Mouse (Mus musculus): Measurements from ENCODE around the gene Creb1. TPM values are rescaled to one million over a fixed set of nuclear protein-coding genes. Genes with fewer than 3 reads are reported as not detected.
"Not testable (repeated sequence)": the region's sequence is repeated elsewhere in the genome, so short reads cannot be mapped to it uniquely, and the experiment has no call there.

Gene Creb1
- polyA plus RNA-seq, 1 experiment from 2014 or later = 8.6 TPM

DNA sequence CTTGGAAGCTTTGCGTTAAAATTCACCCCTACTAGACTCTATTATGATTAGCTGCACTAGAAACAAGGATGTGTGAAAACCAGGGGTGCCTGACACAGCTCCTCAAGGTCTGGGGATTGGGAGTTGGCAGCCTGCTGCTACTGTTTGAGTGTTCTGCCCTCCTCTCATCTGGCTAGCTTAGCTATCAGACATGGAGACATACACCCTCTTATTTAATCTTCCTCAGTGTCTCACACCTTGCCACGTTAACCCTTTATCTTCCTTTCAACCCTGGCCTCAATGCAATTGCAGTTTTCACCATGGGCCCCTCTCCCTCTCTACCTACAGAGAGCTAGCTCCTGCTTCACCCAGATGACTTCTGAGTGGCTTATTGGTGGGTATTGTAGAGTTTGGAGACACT, 103.2 kb downstream of the Creb1 start:
- no peak for ATAC-seq
- Histone ChIP-seq H3K36me3 (ENCODE audit: control insufficient read depth, insufficient read depth) (no peaks in the 10 kb centered on the region), H3K4me3 (ENCODE audit: low read depth, low read length) (no peak overlapping the region), H3K27ac (ENCODE audit: low read depth, low read length) (no peak overlapping the region), H3K4me1 (replicated peaks; ENCODE audit: control insufficient read depth, insufficient read depth, low read length) (0 out of 2 replicates have a peak, but pooled peaks cover 3% of the 10 kb centered on the region), H3K27me3 (replicated peaks; ENCODE audit: control insufficient read depth, insufficient read depth, low read length) (no peaks in the 10 kb centered on the region), H3K4me2 (replicated peaks; ENCODE audit: low read depth) (no peak overlapping the region), H3K9me3 (ENCODE audit: control insufficient read depth) (no peaks in the 10 kb centered on the region), H3K9ac (ENCODE audit: low read depth, low read length) (no peak overlapping the region)
- 42% methylated on average over 2 of the region's 2 CpGs for WGBS
- no peak for TF ChIP-seq CTCF (IDR thresholded peaks at IDR 0.05; ENCODE audit: low read depth)

DNA sequence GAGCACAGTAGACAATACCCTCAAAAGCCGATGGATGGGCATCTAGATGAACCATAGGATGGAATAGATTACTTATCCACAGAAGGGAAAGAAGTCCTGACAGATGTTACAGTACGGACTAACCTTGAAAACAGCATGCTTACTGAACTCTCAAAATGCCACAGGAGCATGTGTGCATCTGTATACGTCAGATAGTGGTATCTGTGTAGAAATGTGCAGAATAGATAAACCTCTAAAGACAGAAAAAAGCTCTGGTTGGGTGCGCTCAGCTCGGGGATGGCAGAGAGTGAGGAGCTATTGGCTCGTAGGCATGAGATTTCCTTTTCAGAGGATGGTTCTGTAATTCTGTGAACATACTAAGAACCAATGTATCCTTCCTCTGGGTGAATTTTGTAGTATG, 106.8 kb downstream of the Creb1 start:
- H3K4me2 ChIP-seq (replicated peaks; ENCODE audit: low read depth) = no peak overlapping the region
- no peaks in the 10 kb centered on the region for H3K9me3 ChIP-seq (ENCODE audit: control insufficient read depth)
- no peak overlapping the region for H3K9ac ChIP-seq (ENCODE audit: low read depth, low read length)
- no peaks in the 10 kb centered on the region for H3K4me1 ChIP-seq (replicated peaks; ENCODE audit: control insufficient read depth, insufficient read depth, low read length)
- WGBS = 89% methylated on average over 6 of the region's 6 CpGs
- H3K27me3 ChIP-seq (replicated peaks; ENCODE audit: control insufficient read depth, insufficient read depth, low read length) = no peaks in the 10 kb centered on the region
- no peak overlapping the region for H3K4me3 ChIP-seq (ENCODE audit: low read depth, low read length)
- no peak for ATAC-seq
- H3K27ac ChIP-seq (ENCODE audit: low read depth, low read length) = no peak overlapping the region
- no peak for TF ChIP-seq CTCF (IDR thresholded peaks at IDR 0.05; ENCODE audit: low read depth)
- no peaks in the 10 kb centered on the region for H3K36me3 ChIP-seq (ENCODE audit: control insufficient read depth, insufficient read depth)

DNA sequence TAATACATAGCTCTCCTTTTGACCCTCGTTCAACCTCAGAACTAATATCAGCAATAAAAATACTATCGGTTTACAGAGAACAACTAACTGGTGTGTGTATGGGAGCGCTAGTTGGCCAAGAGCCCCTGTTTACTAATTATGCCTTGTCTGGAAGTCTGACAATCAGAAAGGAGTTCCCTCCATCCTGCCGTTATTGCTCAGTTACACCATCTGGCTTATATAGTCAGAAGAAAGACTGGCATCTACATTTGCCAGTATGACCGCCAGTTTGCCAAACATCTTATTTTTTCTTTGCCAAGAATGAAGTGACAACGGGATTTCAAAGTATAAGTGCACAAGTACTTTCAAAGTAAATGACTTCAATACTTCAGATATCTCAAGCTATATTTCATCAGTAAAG, 108.6 kb downstream of the Creb1 start:
- Histone ChIP-seq H3K4me2 (replicated peaks; ENCODE audit: low read depth) (no peak overlapping the region), H3K9ac (ENCODE audit: low read depth, low read length) (no peak overlapping the region), H3K27me3 (replicated peaks; ENCODE audit: control insufficient read depth, insufficient read depth, low read length) (no peaks in the 10 kb centered on the region), H3K4me3 (ENCODE audit: low read depth, low read length) (no peak overlapping the region), H3K9me3 (ENCODE audit: control insufficient read depth) (no peaks in the 10 kb centered on the region), H3K27ac (ENCODE audit: low read depth, low read length) (no peak overlapping the region), H3K4me1 (replicated peaks; ENCODE audit: control insufficient read depth, insufficient read depth, low read length) (no peaks in the 10 kb centered on the region), H3K36me3 (ENCODE audit: control insufficient read depth, insufficient read depth) (no peaks in the 10 kb centered on the region)
- 87% methylated on average over 6 of the region's 6 CpGs for WGBS
- TF ChIP-seq CTCF (IDR thresholded peaks at IDR 0.05; ENCODE audit: low read depth) = no peak
- no peak for ATAC-seq

DNA sequence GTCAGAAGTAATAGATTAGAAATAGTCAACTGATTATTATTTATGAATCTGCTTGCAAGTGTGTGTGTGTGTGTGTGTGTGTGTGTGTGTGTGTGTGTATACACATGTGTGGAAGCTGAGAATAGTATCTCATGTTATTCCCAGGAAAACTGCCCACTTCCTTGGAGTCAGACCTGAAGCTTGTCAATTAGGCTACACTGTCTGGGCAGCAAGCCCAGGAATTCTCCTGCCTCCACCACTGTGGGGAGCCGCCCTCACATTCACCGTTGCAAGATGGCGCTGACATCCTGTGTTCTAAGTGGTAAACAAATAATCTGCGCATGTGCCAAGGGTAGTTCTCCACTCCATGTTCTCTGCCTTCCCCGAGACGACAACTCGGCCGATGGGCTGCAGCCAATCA, 110.1 kb downstream of the Creb1 start:
- not testable (repeated sequence) for H3K4me3 ChIP-seq (ENCODE audit: low read depth, low read length); H3K27ac ChIP-seq (ENCODE audit: low read depth, low read length); H3K9me3 ChIP-seq (ENCODE audit: control insufficient read depth); H3K9ac ChIP-seq (ENCODE audit: low read depth, low read length); H3K4me2 ChIP-seq (replicated peaks; ENCODE audit: low read depth); ATAC-seq; H3K4me1 ChIP-seq (replicated peaks; ENCODE audit: control insufficient read depth, insufficient read depth, low read length); H3K36me3 ChIP-seq (ENCODE audit: control insufficient read depth, insufficient read depth); H3K27me3 ChIP-seq (replicated peaks; ENCODE audit: control insufficient read depth, insufficient read depth, low read length)
- WGBS = 90% methylated on average over 8 of the region's 8 CpGs

- H3K9ac ChIP-seq (ENCODE audit: low read depth, low read length) = no peak overlapping the region
- no peaks in the 10 kb centered on the region for H3K9me3 ChIP-seq (ENCODE audit: control insufficient read depth)
- H3K27me3 ChIP-seq (replicated peaks; ENCODE audit: control insufficient read depth, insufficient read depth, low read length) = no peaks in the 10 kb centered on the region
- no peak for TF ChIP-seq CTCF (IDR thresholded peaks at IDR 0.05; ENCODE audit: low read depth)
- WGBS = 91% methylated on average over 3 of the region's 3 CpGs
- no peaks in the 10 kb centered on the region for H3K36me3 ChIP-seq (ENCODE audit: control insufficient read depth, insufficient read depth)
- H3K4me1 ChIP-seq (replicated peaks; ENCODE audit: control insufficient read depth, insufficient read depth, low read length) = no peaks in the 10 kb centered on the region
- no peak overlapping the region for H3K27ac ChIP-seq (ENCODE audit: low read depth, low read length)
- no peak for ATAC-seq
- no peak overlapping the region for H3K4me3 ChIP-seq (ENCODE audit: low read depth, low read length)
- H3K4me2 ChIP-seq (replicated peaks; ENCODE audit: low read depth) = no peak overlapping the region
These were observed 112.1 kb downstream of the Creb1 start for GRCm38 (mm10) chr1:64644513-64644912.

DNA sequence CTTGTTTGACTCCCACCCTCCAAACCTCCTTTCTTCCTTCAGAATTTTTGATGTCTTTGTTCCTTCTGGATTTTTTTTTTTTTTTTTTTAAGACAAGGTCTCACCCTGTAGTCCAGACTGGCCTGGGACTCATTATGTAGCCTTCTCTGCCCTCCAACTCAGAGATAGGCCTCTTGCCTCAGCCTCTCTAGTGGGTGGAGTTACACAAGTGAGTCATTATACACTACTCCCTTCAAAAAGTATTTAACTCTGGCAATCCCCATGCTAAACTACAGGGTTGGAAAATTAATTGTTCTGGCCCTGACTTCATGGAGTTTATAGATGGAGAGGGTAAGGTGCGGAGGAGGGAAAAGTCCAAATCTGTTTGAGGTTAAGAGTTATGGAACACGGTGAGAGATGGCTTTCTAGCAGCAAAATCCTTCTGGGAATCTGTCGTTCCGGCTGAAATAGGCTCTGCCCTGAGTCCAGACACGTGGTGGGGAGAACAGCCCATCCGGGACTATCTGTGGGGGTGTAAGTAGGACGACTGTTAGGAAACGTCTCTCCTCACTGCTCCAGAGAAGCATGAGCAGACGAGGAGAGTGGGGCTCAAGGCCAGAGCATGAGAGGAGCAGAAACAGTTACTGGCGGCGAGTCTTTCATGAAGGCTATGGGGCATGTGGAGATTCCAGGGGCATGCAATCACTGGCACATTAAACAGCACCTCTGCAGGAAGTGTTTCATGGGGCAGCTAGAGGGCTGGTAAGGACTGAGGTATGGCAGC, 117.1 kb downstream of the Creb1 start:
- 69% methylated on average over 11 of the region's 11 CpGs for WGBS
- Histone ChIP-seq H3K9ac (ENCODE audit: low read depth, low read length) (no peak overlapping the region), H3K9me3 (ENCODE audit: control insufficient read depth) (no peaks in the 10 kb centered on the region), H3K27ac (ENCODE audit: low read depth, low read length) (no peak overlapping the region), H3K4me1 (replicated peaks; ENCODE audit: control insufficient read depth, insufficient read depth, low read length) (no peaks in the 10 kb centered on the region), H3K36me3 (ENCODE audit: control insufficient read depth, insufficient read depth) (no peaks in the 10 kb centered on the region), H3K4me3 (ENCODE audit: low read depth, low read length) (no peak overlapping the region), H3K4me2 (replicated peaks; ENCODE audit: low read depth) (no peak overlapping the region), H3K27me3 (replicated peaks; ENCODE audit: control insufficient read depth, insufficient read depth, low read length) (no peaks in the 10 kb centered on the region)
- no peak for TF ChIP-seq CTCF (IDR thresholded peaks at IDR 0.05; ENCODE audit: low read depth)
- ATAC-seq = no peak

All from intestine, postnatal 0 days (tissue).